Mouse (Mus musculus) left cerebral cortex, adult 18-20 months (tissue): ENCODE data around the gene Zfp978. TPM values are rescaled to one million over a fixed set of nuclear protein-coding genes. Genes with fewer than 3 reads are reported as not detected.
"Not testable (repeated sequence)": the region's sequence is repeated elsewhere in the genome, so short reads cannot be mapped to it uniquely, and the experiment has no call there.

Source experiments
- DNase-seq, 2 experiments: peaks; one replicate each; pipeline ENCODE4 v3.0.0; 2021 to 2022; ENCODE audit warnings: low spot score in 2 of 2, mixed read lengths in 1 of 2
- total RNA-seq, 2 experiments: library from RNA; stranded (reverse); gene quantifications; 2 replicates each; pipeline ENCODE4 v1.2.3; 2021

Zfp978 gene
- total RNA-seq, 2 experiments from 2014 or later, result not detected

DNA sequence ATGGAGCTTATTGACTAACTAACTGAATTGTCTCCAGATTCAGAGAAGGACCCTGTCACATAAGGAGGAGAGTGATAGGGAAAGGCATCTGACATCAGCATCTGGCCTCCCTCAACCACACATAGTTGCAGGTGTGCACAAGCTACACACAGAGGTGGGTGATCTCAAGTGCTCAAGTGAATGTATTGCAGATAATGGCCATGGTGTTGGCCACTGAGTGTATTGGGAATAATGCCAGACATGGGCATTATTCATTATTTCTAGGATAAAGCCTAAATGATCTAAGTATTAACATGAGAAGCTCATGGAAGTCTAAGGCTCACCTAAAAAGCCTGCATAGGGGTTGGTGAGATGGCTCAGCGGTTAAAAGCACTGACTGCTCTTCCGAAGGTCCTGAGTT is 10.6 kb upstream of the Zfp978 start:
- DNase-seq, result not testable (repeated sequence)

DNA sequence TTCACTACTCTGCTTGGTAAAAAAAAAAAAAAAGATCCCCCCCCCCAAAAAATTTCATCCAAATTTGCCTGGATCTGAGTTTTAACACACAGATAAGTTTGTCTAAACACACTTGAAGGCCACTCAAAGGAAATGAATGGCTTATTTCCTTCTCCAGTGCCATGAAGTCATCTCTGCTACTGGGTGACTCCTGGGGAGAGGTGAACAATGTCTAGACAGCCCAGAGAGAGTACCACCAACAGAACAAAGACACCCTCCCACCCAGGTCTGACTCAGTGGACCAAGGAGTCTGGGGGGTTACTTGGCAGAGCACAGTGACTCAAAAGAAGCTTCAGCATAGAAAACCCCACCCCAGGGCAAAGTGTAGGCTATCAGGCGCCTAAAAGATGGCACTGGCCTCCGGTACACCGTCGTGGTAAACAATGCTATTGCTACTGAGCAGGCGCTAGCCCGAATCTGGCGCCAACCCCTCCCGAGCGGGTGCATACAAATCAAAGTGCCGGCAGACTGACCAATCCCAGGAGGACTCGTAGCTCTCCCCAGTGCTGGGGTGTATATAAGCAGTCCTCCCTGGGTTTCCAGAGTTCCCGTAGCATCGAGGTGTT is 9.6 kb upstream of the Zfp978 start:
- DNase-seq, result not testable (repeated sequence)

DNA sequence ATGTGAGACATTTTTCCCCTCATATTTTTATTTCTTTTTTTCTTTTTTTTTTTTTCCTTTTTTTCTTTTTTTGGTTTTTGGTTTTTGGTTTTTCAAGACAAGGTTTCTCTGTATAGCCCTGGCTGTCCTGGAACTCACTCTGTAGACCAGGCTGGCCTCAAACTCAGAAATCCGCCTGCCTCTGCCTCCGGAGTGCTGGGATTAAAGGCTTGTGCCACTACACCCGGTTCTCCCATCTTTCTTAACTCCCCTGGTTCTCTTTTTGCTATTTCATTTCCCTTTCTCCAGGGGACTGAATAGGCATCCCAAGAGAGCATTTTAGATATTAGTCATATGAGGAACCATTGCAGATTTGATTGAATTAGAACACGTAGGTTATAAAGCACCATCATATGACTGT is 7.5 kb upstream of the Zfp978 start:
- DNase-seq, result not testable (repeated sequence)

DNA sequence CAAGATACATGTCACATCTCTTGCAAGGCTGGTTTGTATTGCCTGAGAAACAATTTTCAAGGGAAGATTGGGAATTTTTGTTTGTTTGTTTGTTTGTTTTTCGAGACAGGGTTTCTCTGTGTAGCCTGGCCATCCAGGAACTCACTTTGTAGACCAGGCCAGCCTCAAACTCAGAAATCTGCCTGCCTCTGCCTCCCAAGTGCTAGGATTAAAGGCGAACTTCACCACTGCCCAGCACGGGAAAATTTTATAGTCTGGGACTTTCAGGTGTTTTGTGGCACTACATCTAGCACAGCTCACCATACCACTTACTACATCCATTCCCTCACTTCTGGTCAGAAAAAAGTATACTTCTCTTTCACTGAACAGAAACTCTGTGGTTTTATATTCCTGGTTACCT is 5.1 kb upstream of the Zfp978 start:
- not testable (repeated sequence) for DNase-seq

DNA sequence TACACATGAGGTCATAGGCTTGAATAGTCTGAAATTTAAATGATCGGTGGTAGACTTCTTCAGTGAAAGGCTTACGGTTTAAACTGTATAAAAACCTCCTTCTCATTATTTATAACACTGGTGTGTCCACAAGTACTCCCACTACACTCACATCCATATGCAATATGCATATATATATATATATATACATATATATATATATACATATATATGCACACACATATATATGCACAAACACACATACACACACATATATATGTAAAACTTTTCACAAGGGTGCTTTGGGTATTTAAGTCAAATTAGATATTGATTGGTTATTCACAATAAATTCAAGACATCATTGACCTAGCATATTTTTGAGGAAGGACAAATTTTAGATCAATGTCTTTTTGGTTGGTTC is 3.9 kb upstream of the Zfp978 start:
- DNase-seq, result not testable (repeated sequence)

DNA sequence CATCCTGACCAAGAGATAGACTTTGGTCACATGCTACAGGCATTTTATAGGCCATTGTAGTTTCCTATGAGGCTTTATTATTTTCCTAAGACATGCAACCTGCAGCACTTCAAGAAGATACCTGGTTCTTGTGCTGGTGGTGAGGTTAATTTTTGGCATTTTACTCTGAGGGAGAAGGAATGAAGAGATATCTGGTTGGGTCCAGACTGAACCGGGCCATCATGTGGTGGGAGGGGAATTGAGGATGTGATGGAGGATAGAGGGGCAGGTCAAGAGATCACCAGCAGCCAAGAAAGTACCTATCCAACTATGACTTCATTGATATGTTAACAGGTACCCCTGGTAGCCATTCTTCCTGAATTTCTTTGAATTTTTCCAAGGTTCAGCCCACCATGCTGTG is 769 bp downstream of the Zfp978 start:
- DNase-seq, result not testable (repeated sequence)

DNA sequence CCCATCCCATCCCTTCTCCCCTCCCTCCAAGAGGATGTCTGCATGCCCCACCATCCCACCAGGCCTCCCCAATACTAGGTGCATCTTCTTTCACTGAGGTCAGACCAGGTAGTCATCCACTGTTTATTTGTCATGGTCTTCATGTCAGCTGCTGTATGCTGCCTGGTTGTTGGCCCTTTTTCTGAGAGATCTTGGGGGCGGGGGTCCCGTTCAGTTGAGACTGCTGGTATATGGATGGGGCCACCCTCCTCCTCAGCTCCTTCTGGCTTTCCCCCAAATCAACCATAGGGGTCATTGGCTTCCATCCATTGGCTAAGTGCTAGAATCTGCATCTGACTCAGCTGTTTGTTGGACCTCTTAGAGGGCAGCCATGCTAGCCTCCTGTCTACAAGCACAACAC is 8.5 kb downstream of the Zfp978 start:
- not testable (repeated sequence) for DNase-seq

DNA sequence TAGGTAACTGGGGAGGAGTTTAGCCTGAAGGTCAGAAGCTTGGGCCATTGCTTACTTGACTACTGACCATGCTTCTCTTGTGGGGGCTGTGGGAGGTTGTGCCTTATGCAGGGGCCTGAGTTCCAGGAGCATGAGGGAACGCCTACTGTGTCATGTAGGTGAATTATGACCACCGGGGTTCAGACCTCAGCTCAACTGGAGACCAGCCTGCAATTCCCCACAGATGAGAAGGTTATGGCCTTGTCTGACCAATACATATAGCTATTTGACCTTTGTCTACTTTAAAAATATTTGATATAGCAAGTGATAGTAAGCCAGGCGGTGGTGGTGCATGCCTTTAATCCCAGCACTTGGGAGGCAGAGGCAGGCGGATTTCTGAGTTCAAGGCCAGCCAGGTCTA is 22.1 kb downstream of the Zfp978 start:
- DNase-seq, result not testable (repeated sequence)

DNA sequence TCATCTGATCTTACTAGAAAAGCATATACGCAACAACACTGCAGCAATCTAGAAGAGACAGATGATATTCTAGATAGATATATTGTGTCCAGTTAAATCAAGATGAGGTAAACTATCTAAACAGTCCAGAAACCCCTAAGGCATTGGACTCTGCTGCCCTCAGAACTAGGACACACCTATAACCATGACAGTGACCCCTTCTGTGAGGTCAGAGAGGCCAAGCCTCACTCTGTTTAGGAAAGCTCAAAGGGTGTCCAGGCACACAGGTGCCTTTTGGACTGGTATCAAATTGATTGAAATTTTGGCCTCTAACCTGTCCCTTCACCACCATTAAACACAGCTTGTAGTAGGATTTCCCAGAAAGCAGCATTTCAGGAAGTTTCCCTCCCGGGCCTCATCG is 36.1 kb downstream of the Zfp978 start:
- not testable (repeated sequence) for DNase-seq

DNA sequence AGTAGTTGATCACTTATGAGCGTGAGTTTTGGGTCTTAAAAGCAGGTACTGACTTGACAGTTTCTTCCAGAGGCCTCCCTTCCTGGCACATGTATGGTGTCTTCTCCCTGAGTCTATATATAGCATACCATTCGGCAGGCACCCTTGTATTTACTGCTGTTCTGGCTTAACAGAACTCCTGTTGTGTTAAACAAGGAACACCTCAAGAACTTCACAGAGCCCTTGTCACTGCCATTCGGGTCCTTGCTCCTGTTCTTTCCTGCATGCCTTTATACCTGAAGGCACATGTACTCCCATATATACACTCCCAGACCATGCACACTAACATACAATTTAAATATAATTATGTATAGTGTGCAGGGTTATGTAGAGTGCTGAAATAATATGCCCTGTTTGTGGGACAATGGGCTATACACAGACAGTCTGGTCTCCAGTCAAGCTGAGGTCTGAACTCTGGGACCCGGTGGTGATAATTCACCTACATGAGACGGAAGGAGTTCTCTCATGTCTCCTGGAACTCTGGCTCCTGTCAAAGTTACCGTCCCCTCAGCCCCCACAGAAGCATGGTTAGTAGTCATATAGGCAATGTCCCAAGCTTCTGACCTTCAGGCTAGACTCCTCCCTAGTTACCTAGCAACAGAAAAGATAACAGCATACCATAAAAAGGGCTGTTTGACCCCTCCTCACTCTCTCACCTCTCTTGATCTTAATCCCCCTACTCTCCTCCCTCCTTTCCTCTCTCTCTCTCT is 37.0 kb downstream of the Zfp978 start:
- DNase-seq, result not testable (repeated sequence)

DNA sequence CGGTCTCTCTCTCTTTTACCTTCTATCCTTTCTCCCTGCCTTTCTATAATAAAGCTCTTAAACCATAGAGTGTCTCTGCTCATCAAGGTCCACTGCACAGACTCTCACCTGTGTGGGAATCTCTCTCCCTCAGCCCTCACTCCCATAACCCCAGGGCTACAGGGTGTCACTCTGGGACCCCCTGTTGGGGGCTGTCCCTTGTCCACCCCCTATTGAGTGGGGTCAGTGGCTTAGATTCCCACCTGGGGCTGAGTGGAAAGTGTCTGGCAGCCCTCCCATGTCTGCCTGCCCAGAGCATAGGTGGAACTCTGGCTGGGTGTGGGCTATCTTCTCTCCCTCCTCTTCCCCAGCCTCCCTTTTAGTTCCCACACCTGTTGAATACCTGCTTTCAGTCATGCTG is 37.6 kb downstream of the Zfp978 start:
- DNase-seq, result not testable (repeated sequence)

DNA sequence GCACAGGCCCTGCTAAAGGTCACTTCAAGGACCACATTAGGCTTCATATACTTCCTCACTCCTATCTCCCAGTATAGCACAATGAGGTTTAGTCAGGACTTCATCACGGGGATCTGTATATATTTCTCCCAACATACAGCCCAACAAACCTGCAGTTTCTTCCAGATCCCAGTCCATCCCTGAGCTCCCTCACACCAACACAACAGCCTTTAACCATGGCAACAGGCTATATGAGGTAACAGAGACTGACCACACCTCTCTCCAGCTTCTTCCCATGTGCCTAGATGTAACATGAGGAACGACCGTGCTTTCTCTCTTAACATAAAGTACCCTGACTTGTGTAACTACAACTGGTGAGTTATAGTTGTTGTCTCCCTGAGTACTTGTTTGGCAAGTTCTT is 38.4 kb downstream of the Zfp978 start:
- not testable (repeated sequence) for DNase-seq

DNA sequence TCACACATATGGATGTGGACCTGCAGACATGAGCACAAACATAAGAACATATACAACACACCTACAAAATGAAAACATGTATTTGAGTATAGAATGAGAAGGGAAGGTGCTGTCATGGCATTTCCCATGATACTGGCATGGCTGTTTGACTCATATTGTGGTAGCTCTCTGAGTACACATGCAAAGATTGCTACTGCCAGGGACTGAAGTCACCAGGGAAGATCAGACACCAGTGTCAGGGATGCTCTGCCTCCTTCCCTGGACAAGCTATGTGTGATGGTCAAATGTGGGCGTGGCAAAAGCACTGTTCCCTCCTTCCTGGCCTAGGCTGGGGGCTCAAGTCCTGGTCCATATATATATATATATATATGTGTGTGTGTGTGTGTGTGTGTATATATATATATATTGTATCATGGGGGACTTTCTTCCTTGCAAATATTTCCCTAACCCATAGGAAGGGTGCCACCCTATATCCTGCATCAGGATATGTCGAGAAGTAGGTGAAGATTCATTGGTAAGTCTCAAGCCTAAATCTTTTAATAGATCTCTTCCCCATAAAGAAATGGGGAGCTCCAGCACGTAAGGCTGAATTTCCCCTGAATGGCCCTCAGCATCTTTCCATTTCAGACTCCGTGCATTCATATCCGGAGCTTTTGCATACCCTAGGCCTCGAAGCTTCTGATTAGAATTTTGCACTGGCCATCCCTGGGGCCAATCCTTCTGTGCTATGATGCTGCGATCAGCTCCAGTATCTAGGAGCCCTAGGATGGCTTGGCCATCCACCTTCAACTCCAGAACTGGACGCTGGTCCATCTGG is 39.1 kb downstream of the Zfp978 start:
- DNase-seq, result not testable (repeated sequence)

DNA sequence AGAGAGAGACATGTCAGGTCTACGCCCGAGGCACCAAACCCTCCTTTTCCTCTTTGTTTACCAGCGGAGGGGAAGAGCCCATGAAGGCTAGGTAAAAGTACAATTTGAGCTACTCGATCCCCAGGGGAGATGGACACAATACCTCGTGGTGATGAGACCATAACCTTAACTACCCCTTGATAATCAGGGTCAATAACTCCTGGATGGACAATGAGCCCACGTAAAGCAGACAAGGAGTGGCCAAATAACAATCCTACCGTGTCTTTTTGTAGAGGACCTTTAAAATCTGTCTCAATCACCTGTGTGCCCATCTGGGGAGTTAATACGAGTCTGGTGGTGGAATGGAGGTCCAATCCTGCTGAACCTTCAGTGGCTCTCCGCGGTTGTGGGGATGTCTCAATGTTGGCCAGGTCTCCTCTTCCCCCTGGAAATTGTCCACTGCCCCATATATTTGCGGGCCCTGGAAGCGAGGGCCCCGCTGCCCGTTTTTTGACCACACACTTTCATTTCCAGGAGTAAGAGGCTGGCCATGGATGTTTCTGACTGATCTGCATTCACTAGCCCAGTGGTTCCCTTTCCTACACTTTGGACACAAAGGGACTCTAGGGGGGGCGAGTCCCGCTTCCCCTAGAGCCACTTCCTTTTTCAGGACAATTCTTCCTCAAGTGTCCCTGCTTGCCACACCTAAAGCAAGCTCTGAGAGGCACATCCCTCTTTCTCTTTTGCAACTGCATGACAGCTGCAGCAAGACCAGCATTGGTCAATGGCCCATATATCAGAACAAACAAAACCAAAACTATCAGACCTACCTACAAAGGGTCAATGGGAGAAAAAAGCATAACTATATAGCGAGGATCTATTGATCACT is 40.0 kb downstream of the Zfp978 start:
- DNase-seq, result not testable (repeated sequence)

DNA sequence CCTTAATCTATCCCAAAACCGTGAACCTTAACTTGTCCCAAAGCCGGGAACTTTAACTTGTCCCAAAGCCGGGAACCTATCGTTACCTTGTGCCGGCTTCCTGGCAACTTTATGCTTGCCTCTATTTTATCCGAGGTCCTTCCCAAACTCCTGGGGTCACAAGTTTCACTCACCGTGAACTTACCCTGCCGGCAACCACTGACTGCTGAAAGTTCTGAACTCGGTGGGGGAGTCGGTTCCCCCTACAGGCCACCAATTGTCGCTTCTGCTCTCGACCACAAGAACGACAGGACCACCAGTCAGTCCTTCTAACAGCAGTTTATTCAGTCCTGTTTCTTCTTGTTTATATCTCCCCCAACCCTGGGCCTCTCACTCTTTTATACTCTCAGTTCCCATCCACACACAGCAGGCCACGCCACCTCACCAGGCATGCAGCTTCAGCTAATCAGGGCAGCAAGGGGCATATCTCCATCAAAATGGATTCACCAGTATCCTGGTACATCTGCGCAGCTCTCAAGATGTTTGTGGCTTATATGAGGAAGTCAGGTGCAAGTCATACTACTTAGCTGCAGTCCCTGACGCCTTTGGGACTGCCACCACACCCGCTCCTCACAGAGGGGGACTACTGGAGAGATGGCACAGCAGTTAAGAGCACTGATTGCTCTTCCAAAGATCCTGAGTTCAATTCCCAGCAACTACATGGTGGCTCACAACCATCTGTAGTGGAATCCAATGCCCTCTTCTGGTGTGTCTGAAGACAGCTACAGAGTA is 40.8 kb downstream of the Zfp978 start:
- DNase-seq, result not testable (repeated sequence)

DNA sequence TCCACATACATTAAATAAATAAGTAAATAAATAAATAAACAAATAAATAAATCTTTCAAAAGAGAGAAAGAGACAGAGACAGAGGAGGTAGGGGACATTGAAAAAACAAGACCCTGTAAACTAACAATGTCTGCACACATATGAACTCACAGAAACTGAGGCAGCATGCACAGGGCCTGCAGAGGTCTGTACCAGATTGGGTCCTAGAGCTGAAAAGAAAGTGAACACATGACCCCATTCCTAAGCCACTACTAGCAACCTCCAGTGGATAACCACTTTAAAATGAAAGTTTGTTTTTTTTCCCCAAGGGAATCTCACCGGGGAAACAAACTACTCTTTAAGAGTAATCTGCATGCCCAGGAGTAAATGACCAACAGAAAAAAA is 41.4 kb downstream of the Zfp978 start:
- not testable (repeated sequence) for DNase-seq

DNA sequence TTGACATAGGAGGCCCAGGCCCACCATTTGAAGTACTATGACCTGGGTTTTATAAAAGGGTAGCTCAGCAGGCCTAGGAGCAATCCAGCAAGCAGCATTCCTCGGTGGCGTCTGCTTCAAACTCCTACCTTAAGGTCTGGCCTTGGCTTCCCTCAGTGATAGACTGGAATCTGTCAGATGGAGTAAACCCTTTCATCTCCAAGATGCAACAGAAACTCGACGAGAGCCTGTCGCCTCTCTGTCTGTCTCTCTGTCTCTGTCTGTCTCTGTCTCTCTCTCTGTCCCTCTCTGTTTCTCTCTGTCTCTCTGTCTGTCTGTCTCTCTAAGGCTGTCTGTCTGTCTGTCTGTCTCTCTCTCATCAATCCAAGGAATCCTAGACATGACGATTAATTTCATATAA is 42.4 kb downstream of the Zfp978 start:
- not testable (repeated sequence) for DNase-seq

DNA sequence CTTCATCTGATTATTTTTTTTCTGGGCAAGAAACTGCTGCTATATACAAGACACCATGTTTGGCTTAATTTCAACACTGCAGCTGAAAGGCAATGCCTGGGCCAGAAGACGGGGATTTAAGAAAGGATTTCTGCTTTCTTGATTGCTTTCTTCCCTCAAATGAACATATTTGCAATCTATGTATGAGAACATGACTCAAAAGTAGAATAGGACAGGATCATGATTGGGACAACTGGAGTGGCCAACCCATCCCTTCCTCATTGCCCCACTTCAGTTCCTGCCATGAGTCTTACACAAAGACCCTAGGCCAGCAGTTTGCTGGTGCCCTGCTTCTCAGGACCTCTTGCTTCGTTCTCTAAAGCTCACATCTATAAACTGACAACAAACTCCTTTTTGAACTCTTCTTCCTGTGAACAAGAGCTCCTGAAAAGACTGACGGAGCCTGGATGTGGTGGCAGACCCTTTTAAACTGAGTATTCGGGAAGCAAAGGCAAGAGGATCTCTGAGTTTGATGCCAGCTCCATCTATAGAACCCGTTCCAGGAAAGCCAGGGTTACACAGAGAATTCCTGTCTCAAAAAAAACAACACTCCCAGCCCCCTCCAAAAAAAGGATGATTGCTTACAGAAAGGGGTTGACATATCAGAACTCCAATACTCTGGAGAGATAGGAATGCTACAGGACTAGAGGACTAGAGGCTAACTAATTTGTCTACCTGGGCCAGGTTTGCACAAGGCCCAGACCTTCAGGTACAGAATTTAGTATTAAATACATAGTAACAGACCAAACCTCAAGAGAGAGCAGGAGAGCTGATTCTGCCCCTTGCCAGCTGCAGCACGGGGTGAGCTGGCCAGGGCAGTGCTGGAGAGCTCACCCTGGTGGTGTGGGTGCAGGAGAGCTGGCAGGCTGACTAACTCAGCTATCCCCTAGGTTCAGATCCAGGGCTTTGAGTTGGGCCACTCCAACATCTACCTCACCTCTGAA is 43.1 kb downstream of the Zfp978 start:
- DNase-seq, result not testable (repeated sequence)
